Mouse (Mus musculus): ENCODE results near the gene Gabpb2.
A peak's percentile ranks its signal among the peaks of the same experiment; 100 is the strongest.
"Not testable (repeated sequence)": the region's sequence is repeated elsewhere in the genome, so short reads cannot be mapped to it uniquely, and the experiment has no call there.

Gabpb2 gene

GRCm38 (mm10) chr3:95135433-95136052 is 82.2 kb downstream of the Gabpb2 start:
- DNase-seq (ENCODE audit: low read depth, low spot score): peak; percentile 45
- H3K27me3 ChIP-seq (ENCODE audit: control insufficient read depth, insufficient read depth, low read length, poor library complexity, severe bottlenecking): no peaks in the 10 kb centered on the region
- H3K36me3 ChIP-seq (ENCODE audit: control insufficient read depth, insufficient read depth, low read length, poor library complexity, severe bottlenecking): peaks cover 3% of the 10 kb centered on the region; the same call in 1 of the 2 replicates

GRCm38 (mm10) chr3:95135023-95135422 is 82.7 kb downstream of the Gabpb2 start:
- Histone ChIP-seq H3K27me3 (ENCODE audit: control insufficient read depth, insufficient read depth, low read length, poor library complexity, severe bottlenecking) (no peaks in the 10 kb centered on the region), H3K36me3 (ENCODE audit: control insufficient read depth, insufficient read depth, low read length, poor library complexity, severe bottlenecking) (peaks cover 6% of the 10 kb centered on the region; the same call in 1 of the 2 replicates)
- peak; percentile 47 for DNase-seq (ENCODE audit: low read depth, low spot score)

GRCm38 (mm10) chr3:95134133-95134532 is 83.6 kb downstream of the Gabpb2 start:
- DNase-seq (ENCODE audit: low read depth, low spot score); H3K27me3 ChIP-seq (ENCODE audit: control insufficient read depth, insufficient read depth, low read length, poor library complexity, severe bottlenecking); H3K36me3 ChIP-seq (ENCODE audit: control insufficient read depth, insufficient read depth, low read length, poor library complexity, severe bottlenecking): not testable (repeated sequence)

- Histone ChIP-seq H3K27me3 (ENCODE audit: control insufficient read depth, insufficient read depth, low read length, poor library complexity, severe bottlenecking) (no peaks in the 10 kb centered on the region), H3K36me3 (ENCODE audit: control insufficient read depth, insufficient read depth, low read length, poor library complexity, severe bottlenecking) (peaks cover 11% of the 10 kb centered on the region)
- peak; percentile 95 for DNase-seq (ENCODE audit: low read depth, low spot score)
Measured at GRCm38 (mm10) chr3:95133680-95134101, 84.0 kb downstream of the Gabpb2 start, which contains the start of the genes Scnm1 and Lysmd1. Gene Scnm1 (minus strand): TSS chr3:95134011. Gene Lysmd1 (plus strand): TSS chr3:95134088.

- H3K27me3 ChIP-seq (ENCODE audit: control insufficient read depth, insufficient read depth, low read length, poor library complexity, severe bottlenecking): no peaks in the 10 kb centered on the region
- peaks cover 11% of the 10 kb centered on the region for H3K36me3 ChIP-seq (ENCODE audit: control insufficient read depth, insufficient read depth, low read length, poor library complexity, severe bottlenecking)
- DNase-seq (ENCODE audit: low read depth, low spot score): no peak
Measured at GRCm38 (mm10) chr3:95133176-95133575, 84.5 kb downstream of the Gabpb2 start.

- not testable (repeated sequence) for H3K27me3 ChIP-seq (ENCODE audit: control insufficient read depth, insufficient read depth, low read length, poor library complexity, severe bottlenecking); DNase-seq (ENCODE audit: low read depth, low spot score); H3K36me3 ChIP-seq (ENCODE audit: control insufficient read depth, insufficient read depth, low read length, poor library complexity, severe bottlenecking)
Measured at GRCm38 (mm10) chr3:95132389-95132788, 85.3 kb downstream of the Gabpb2 start.
